Comparison of ENCODE assay signal across 13 mouse cellular contexts in the genomic region with DNA sequence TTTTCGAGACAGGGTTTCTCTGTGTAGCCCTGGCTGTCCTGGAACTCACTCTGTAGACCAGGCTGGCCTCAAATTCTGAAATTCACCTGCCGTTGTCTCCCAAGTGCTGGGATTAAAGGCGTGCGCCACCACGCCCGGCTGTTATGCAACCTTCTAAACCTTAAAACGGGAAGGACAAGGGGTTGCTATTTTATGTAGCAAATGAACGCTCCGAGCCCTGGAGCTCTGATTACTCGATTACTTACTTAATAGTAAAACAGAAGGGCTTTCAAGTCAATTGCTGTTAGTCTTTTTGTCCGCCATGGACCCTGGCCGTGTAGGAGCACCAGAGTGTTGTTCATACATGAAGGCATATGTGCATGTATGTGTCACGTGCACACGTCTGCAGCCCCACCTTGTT.
"Had no signal": no experiment of that assay in that cellular context is flagged by ENCODE, and none has a peak within 500 bp of the region (broad histone marks: within the 10 kb centered on the region; RNA-seq: fewer than 3 reads in every experiment).

No protein-coding gene starts in this region.

- H3K4me2 ChIP-seq: limb, embryonic 13.5 days; neural tube, embryonic 12.5 days had no signal

- H3K27ac ChIP-seq: layer of hippocampus, adult 2 months; limb, embryonic 13.5 days; liver, embryonic 14.5 days; midbrain, embryonic 10.5 days; neural tube, embryonic 12.5 days; stomach, postnatal 0 days had no signal

- H3K4me3 ChIP-seq: layer of hippocampus, adult 2 months; limb, embryonic 13.5 days; midbrain, embryonic 10.5 days; myocyte; neural tube, embryonic 12.5 days had no signal

- H3K9ac ChIP-seq: limb, embryonic 13.5 days; liver, embryonic 14.5 days; neural tube, embryonic 12.5 days had no signal

- H3K36me3 ChIP-seq: limb, embryonic 13.5 days; midbrain, embryonic 10.5 days; neural tube, embryonic 12.5 days had no signal

- H3K9me3 ChIP-seq: limb, embryonic 13.5 days; midbrain, embryonic 10.5 days; neural tube, embryonic 12.5 days had no signal

- DNase-seq: kidney, postnatal 10 days; kidney, postnatal 4 days; lung, adult 2 months; lung, postnatal 36 days; midbrain, embryonic 14.5 days; thymus, postnatal 14 days had no signal

- H3K27me3 ChIP-seq: neural tube, embryonic 12.5 days had no signal
